Mouse (Mus musculus) neutrophil, adult 83 days (primary cell): Measurements from ENCODE around the gene 6030408B16Rik. TPM values are rescaled to one million over a fixed set of nuclear protein-coding genes. Genes with fewer than 3 reads are reported as not detected.

Experiments
- total RNA-seq, 2 experiments: library from RNA; stranded (reverse); gene quantifications; one replicate each; pipeline ENCODE4 v1.2.4; 2023

The 6030408B16Rik gene
- under 1 TPM; 0.24 to 0.26 TPM for total RNA-seq

GRCm38 (mm10) chr15:101293025-101293621, at the start of gene 6030408B16Rik:
Gene 6030408B16Rik, plus strand, starts transcription at chr15:101293212.

GRCm38 (mm10) chr15:101253886-101254795, 38.9 kb upstream of the 6030408B16Rik start, which contains the start of gene Nr4a1:
Gene Nr4a1, plus strand, starts transcription at chr15:101254269.

GRCm38 (mm10) chr15:101283911-101284750, 8.9 kb upstream of the 6030408B16Rik start, which contains the start of gene Atg101:
Gene Atg101, plus strand, starts transcription at chr15:101284272.

Other genes with a start within 250 kb of the 6030408B16Rik start
- not detected for gene Gm47841, start 245.8 kb upstream of the 6030408B16Rik start, total RNA-seq
- under 1 TPM; 0.15 to 0.18 TPM for gene Fignl2, start 214.6 kb upstream of the 6030408B16Rik start, total RNA-seq
- not detected for gene Ankrd33, start 177.5 kb upstream of the 6030408B16Rik start, total RNA-seq
- 10 to 100 TPM; 41.9 to 51.5 TPM for gene Acvrl1, start 164.7 kb upstream of the 6030408B16Rik start, total RNA-seq
- gene Acvr1b, start 119.1 kb upstream of the 6030408B16Rik start, total RNA-seq: 10 to 100 TPM; 14.9 to 18.6 TPM
- gene Grasp, start 69.0 kb upstream of the 6030408B16Rik start, total RNA-seq: 1 to 10 TPM; 1.2 to 1.7 TPM
- gene Nr4a1, start 38.9 kb upstream of the 6030408B16Rik start, total RNA-seq: 100 to 1,000 TPM; 140 to 280 TPM
- 10 to 100 TPM; 49.4 to 56.3 TPM for gene Atg101, start 8.9 kb upstream of the 6030408B16Rik start, total RNA-seq
- 10 to 100 TPM; 27.7 to 29.9 TPM for gene Krt80, start 77.0 kb downstream of the 6030408B16Rik start, total RNA-seq
- 1 to 10 TPM; 3.7 to 4.5 TPM for gene Krt7, start 117.8 kb downstream of the 6030408B16Rik start, total RNA-seq
- not detected for gene Krt87, start 145.6 kb downstream of the 6030408B16Rik start, total RNA-seq
- not detected for gene Krt88, start 154.5 kb downstream of the 6030408B16Rik start, total RNA-seq
- 1 to 10 TPM in 1 of 2 experiments, under 1 TPM in 1; 0.75 to 1.9 TPM for gene Krt81, start 170.5 kb downstream of the 6030408B16Rik start, total RNA-seq
- gene Krt86, start 180.3 kb downstream of the 6030408B16Rik start, total RNA-seq: 1 to 10 TPM; 4.3 to 5.9 TPM
- gene Krt83, start 198.3 kb downstream of the 6030408B16Rik start, total RNA-seq: 10 to 100 TPM; 15.9 to 16.6 TPM
- not detected for gene Gm49425, start 224.0 kb downstream of the 6030408B16Rik start, total RNA-seq
- not detected for gene Krt84, start 239.6 kb downstream of the 6030408B16Rik start, total RNA-seq